Mouse (Mus musculus): ENCODE results near the gene Eif2s1.

Gene Eif2s1

DNA sequence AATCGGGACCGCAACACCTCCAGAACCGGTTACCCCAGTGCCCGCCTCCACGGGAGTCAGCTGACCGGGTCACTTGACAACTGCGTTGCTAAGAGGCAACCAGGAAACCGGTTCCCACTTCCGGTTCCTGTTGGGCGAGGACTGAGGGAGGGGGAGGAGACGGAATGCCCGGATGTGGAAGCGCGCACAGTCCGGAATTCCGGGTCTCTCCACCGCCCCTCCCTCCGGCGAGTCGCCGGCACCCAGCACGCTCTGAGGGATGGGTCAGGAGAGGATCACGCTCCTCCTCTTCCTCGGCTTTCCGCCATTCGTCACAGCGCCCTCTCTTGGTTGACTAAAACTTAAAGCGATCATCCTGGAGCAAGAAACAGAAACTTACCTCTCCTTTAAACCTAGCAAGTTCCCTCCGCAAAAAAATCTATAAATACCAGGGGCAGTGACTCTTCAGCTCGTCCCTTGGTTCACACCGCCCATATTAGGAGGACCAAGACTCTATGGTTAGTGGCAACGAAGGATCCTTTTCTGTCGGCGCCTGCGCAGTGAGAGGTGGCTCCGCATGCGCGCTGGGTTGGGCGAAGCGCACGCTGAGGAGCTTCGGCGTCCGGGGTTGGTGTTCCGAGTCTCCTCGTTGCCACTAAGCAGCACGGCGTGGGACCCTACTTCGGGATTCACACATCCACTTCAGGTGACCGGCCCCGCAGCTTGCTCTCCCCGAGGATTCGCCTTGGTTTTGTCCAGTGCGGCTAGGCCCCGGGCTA, at the start of gene Eif2s1, which contains the start of gene Atp6v1d:
Gene Eif2s1, plus strand, starts transcription at position 324 of the 758 bp plus-strand sequence.
Gene Atp6v1d, minus strand, starts transcription at position 143 of the 758 bp plus-strand sequence.
- peak; percentile 96 for DNase-seq (ENCODE audit: low spot score)

- no peak for DNase-seq (ENCODE audit: low spot score)
Measured at GRCm38 (mm10) chr12:78814437-78814836, 47.2 kb upstream of the Eif2s1 start.

DNA sequence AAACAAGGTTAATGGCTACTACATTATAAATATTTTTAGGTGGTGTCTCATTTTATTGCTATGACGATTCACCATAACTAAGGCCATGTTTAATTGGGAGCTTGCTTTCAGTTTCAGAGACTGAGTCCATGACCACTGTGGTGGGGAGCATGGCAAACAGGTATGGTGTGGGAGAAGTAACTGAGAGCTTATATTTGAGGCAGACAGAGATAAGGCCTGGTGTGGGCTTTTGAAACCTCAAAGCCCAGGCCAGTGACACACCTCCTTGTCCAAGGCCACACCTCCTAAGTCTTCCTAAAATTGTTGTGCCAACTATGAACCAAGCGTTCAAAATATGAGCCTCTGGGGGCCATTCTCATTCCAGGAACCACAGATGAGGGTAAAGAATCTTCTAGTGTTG, 27.1 kb upstream of the Eif2s1 start:
- no peak for DNase-seq (ENCODE audit: low spot score)

DNA sequence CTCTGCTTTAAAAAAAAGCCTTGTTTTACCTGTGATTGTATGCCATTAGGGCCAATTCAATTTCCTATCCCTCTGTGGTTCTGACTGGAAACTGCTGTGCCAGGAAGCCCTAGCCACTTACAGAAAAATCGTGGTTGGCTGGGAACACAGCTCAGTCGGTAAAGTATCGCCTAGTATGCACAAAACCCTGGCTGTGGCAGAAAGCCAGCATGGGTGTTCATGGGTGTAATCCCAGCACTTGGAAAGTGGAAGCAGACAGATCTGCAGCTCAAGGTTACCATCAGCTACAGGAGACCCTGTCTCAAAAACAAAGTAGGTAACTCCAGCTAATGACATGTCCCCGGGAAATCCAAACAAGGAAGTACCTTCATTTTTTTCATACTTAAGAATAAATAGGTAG, 21.7 kb upstream of the Eif2s1 start:
- no peak for DNase-seq (ENCODE audit: low spot score)

GRCm38 (mm10) chr12:78842429-78842828, 19.2 kb upstream of the Eif2s1 start:
- no peak for DNase-seq (ENCODE audit: low spot score)

- no peak for DNase-seq (ENCODE audit: low spot score)
Measured at GRCm38 (mm10) chr12:78848246-78848645, 13.4 kb upstream of the Eif2s1 start.

DNA sequence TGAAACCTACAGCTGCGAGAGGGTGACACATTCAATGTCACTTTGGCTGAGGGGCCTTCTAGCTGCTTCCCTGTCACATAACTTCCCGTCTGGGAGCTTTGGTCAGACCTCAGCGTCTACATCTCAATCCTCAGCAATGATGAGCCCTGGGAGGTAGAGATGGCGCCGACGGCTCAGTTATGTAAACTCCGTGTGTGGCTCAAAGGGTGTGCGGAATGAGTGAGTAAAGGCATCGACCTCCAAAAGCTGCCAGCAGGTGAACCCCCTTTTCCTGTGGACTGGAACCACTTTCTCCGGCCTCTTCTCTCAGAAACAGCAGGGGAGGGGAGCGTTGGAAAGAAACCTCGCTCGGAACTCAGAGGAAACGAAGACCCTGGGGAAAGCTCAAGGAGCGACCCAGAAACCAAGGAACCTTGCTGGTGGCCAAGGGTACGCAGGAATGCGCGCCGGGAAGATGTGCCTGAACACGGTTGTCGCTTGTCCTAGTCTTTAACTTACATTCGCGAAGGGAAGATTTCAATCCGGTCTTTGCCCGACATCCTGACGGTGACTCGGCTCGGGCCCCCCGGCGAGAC, 611 bp upstream of the Eif2s1 start:
- DNase-seq (ENCODE audit: low spot score) = peak; percentile 12

DNA sequence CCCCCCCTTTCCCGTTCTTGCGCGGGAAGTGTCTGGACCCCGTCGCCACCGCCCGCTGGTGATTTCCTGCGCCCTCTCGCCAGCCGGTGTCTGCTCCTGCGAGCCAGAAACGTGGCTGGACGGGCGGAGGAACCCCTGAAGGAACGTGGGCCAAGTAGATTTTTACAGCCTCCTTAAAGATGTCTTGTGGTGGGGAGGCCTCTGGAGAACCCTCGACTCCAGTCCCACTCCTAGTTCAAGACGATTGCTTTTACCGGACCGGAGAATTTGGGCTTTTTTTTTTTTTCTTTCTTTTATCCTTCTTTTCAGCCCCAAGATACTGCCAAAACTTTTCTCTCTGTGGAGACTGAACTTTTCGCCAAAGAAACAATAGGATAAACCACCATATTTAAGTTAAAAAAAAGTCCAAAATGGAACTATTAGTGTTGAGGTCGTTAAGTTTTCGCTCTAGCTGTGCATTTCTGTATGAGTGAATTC, 673 bp downstream of the Eif2s1 start:
- no peak for DNase-seq (ENCODE audit: low spot score)

- DNase-seq (ENCODE audit: low spot score) = no peak
Measured at GRCm38 (mm10) chr12:78865434-78865833, 3.8 kb downstream of the Eif2s1 start.

GRCm38 (mm10) chr12:78868115-78868514, 6.5 kb downstream of the Eif2s1 start:
- no peak for DNase-seq (ENCODE audit: low spot score)

- DNase-seq (ENCODE audit: low spot score) = no peak
Measured at GRCm38 (mm10) chr12:78874581-78874980, 13.0 kb downstream of the Eif2s1 start.

DNA sequence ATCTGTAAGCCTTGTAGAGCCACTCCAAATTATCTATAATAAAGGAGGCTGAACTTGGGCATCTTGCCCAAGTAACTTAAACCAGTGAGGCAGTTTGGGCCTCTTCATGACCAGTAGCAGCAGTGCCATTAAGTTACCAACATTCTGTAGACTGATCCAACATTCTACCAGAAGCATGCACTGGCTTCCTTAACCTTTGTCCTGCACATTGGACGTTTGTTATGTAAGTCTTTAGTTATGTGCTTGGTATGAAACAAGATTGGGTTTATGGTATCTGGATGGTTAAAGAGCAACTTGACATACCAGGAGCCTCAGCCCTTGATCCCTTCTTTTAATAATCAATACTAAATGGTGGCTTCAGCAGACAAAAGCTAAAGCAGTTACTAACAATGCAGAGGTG, 28.4 kb downstream of the Eif2s1 start:
- DNase-seq (ENCODE audit: low spot score) = no peak

DNA sequence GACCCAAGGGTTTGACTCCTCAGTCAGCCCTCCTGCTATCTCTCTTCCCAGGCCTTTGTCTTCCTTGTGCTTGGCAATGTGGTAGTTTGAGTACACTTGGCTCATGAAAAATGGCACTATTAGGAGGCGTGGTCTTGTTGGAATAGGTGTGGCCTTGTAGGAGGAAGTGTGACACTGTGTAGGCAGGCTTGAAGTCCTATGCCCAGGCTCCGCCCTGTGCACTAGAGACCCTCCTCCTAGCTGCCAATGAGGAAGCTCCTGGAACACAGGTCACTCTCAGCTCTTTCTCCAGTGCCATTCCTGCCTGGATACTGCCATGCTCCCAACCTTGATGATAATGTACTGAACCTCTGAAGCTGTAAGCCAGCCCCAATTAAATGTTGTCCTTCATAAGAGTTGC, 29.5 kb downstream of the Eif2s1 start:
- DNase-seq (ENCODE audit: low spot score) = no peak

DNA sequence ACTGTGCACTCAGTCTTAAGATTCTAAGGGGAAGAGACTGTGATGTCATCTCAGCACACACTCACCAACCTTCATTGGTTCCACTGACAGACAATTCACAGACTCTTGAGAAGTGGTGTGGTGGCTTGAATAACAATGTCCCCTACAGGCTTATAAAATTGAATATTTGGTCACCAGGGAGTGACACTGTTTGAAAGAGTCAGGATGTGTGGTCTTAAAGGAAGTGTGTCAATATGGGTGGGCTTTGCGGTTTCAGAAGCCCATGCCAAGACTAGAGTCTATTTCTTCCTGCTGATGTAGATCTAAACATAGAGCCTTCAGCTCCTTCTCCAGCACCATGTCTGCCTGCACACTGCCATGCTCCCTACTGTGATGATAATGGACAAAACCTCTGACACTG, 36.2 kb downstream of the Eif2s1 start:
- DNase-seq (ENCODE audit: low spot score) = no peak

- no peak for DNase-seq (ENCODE audit: low spot score)
Measured at GRCm38 (mm10) chr12:78901467-78901866, 39.8 kb downstream of the Eif2s1 start.

DNA sequence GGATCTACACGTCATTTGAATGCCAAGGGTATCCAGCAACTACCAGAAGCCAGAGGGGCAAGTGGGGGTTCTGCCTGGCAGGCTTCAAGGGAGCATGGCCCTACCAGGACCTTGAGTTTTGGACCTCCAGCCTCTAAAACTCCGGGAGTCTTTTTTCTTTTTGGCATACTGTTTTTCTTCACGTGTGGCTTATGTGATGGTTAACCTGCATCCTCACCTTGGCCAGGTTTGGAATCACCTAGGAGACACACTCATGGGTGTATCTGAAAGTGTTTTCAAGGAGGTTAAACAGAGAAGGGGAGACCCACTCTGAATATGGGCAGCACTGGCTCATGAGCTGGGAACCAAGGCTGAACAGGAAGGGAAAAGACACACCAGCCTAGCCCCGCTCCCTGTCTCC, 41.7 kb downstream of the Eif2s1 start:
- DNase-seq (ENCODE audit: low spot score) = no peak

- no peak for DNase-seq (ENCODE audit: low spot score)
Measured at GRCm38 (mm10) chr12:78904499-78904898, 42.9 kb downstream of the Eif2s1 start.

DNA sequence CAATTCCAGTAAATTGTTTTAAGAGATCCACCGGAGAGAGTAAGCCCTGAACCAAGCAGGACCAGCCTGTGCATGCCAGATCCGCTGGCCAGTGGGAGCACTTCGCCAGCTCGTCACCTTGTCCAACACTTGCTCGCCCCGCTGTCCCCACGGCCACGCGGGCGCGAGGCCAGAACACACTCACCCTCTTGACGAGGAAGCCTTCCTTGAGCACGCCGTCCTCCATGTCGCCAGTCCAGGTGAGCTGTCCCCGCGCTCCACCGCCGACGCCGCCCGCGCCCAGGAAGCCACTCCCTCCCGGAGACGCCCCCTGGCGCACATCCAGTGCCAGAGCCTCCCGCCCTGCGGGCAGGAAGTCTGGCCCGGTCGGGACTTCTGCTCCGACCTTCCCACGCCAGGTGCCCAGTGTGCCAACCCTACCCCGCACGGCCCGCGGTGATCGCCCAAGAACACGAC, 45.1 kb downstream of the Eif2s1 start, which contains the start of gene Plek2:
Gene Plek2, minus strand, starts transcription at position 258 of the 456 bp plus-strand sequence.
- DNase-seq (ENCODE audit: low spot score) = no peak

DNA sequence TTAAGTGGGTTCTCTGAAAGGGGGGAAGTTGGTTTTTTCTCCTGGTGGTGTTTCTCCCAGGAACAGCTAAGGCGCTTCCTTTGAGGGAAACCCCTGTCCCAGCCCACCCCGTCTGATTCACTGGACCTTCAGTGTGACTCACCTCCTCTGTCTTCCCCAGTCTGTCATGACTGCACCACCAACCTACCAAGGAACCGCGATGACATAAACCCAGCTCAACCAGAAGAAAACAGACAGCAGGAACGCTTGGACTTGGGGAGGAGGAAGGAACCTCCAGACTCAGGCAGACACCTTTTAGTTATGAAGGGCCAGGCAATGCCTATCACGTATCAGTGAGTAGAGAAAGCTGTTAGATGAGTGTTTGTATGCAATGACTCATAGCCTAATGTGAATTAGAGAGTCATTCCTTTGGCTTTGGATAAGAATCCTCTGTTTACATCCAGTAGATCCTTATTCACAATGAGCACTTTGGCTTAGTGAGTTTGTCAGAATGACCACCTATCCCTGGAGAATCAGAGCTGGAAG, 46.5 kb downstream of the Eif2s1 start:
- no peak for DNase-seq (ENCODE audit: low spot score)

- no peak for DNase-seq (ENCODE audit: low spot score)
Measured at GRCm38 (mm10) chr12:78910684-78911461, 49.3 kb downstream of the Eif2s1 start.

GRCm38 (mm10) chr12:78911707-78912417, 50.2 kb downstream of the Eif2s1 start:
- DNase-seq (ENCODE audit: low spot score) = no peak

- DNase-seq (ENCODE audit: low spot score) = no peak
Measured at GRCm38 (mm10) chr12:78914458-78914857, 52.8 kb downstream of the Eif2s1 start.

Data from layer of hippocampus, adult 9-10 months (tissue).